Mouse (Mus musculus) liver, adult 2 months (tissue): ENCODE data around the gene Cxcr5. TPM values are rescaled to one million over a fixed set of nuclear protein-coding genes. Genes with fewer than 3 reads are reported as not detected.
A peak's percentile ranks its signal among the peaks of the same experiment; 100 is the strongest.

Experiments used
- DNase-seq: peaks from one replicate; pipeline ENCODE4 v3.0.0-alpha.2; 2011; ENCODE audit warnings: low read depth, low spot score; ENCODE audit errors: extremely low read depth
- H3K27ac ChIP-seq: fragments of 200-500 bp; replicated peaks from 2 replicates; pipeline ENCODE4 v1.5.1; 2012; ENCODE audit warnings: low read depth, mild to moderate bottlenecking, control low read depth, inconsistent platforms, low read length; ENCODE audit not compliant: insufficient read depth
- H3K27me3 ChIP-seq: fragments of 200-500 bp; 2 replicates; pipeline ENCODE4 v1.6.1; 2012; ENCODE audit warnings: mild to moderate bottlenecking, moderate library complexity, low read length, inconsistent platforms; ENCODE audit not compliant: control insufficient read depth, insufficient read depth
- H3K36me3 ChIP-seq: fragments of 200-500 bp; 2 replicates; pipeline ENCODE4 v1.6.1; 2012; ENCODE audit warnings: low read length, inconsistent platforms; ENCODE audit not compliant: control insufficient read depth, insufficient read depth
- H3K4me1 ChIP-seq: fragments of 200-500 bp; 2 replicates; pipeline ENCODE4 v1.6.1; 2011; ENCODE audit warnings: low read length; ENCODE audit not compliant: control insufficient read depth, insufficient read depth
- H3K4me3 ChIP-seq: fragments of 200-500 bp; 2 replicates; pipeline ENCODE4 v1.5.1; 2011; ENCODE audit warnings: low read depth, mild to moderate bottlenecking, control low read depth, low read length, moderate library complexity; ENCODE audit not compliant: insufficient read depth
- H3K79me2 ChIP-seq: fragments of 200-500 bp; 2 replicates; pipeline ENCODE4 v1.6.1; 2012; ENCODE audit warnings: inconsistent platforms, mild to moderate bottlenecking, low read length, moderate library complexity; ENCODE audit not compliant: control insufficient read depth, insufficient read depth
- H3K9ac ChIP-seq: fragments of 200-500 bp; 2 replicates; pipeline ENCODE4 v1.6.1; 2012; ENCODE audit warnings: low read depth, mild to moderate bottlenecking, control low read depth, inconsistent platforms, low read length
- CTCF ChIP-seq: fragments of 200-500 bp; IDR thresholded peaks from 2 replicates; pipeline ENCODE4 v1.5.1; 2011; ENCODE audit warnings: low read depth, low read length, control low read depth
- POLR2A ChIP-seq: fragments of 200-500 bp; IDR thresholded peaks from 2 replicates; pipeline ENCODE4 v1.6.1; 2011; ENCODE audit warnings: low read length, control low read depth; ENCODE audit not compliant: insufficient read depth; ENCODE audit errors: extremely low read depth
- WGBS: fragments of 180-500 bp; shearing (Covaris S2); methylation state at CpG from one replicate; pipeline ENCODE4 v1.1.7; 2018; 5-methylcytosine and 5-hydroxymethylcytosine counted together
- polyA plus RNA-seq: library from polyadenylated mRNA; depleted of rRNA; stranded (reverse); fragments of >200 nt; gene quantifications from 2 replicates; pipeline ENCODE4 v1.2.3, GENCODE M21; 2012
- total RNA-seq: library from RNA; depleted of rRNA; stranded (reverse); fragments of >200 nt; gene quantifications from 2 replicates; pipeline ENCODE4 v1.2.3, GENCODE M21; 2014

Gene Cxcr5
- total and polyA plus RNA-seq, 2 experiments, result 0.18 to 1.4 TPM

GRCm38 (mm10) chr9:44495810-44496344 lies 65.8 kb downstream of the Cxcr5 start:
- TF ChIP-seq POLR2A (no peak), CTCF (no peak)
- no peak for DNase-seq
- H3K79me2 ChIP-seq, result peaks cover 47% of the 10 kb centered on the region
- H3K27ac ChIP-seq, result no peak overlapping the region
- H3K4me3 ChIP-seq, result no peak overlapping the region
- H3K36me3 ChIP-seq, result no peaks in the 10 kb centered on the region
- peaks cover 42% of the 10 kb centered on the region for H3K4me1 ChIP-seq
- no peak overlapping the region for H3K9ac ChIP-seq
- whole genome bisulfite sequencing, result 78% methylated on average over 10 of the region's 10 CpGs
- H3K27me3 ChIP-seq, result no peaks in the 10 kb centered on the region

GRCm38 (mm10) chr9:44494863-44495809 lies 66.5 kb downstream of the Cxcr5 start:
- Histone ChIP-seq H3K9ac (0 out of 2 replicates have a peak overlapping the region, but pooled peaks have one; percentile 4), H3K4me3 (no peak overlapping the region), H3K27ac (peak overlapping the region; percentile 13; the same call in 1 of the 2 replicates), H3K36me3 (no peaks in the 10 kb centered on the region), H3K27me3 (no peaks in the 10 kb centered on the region), H3K79me2 (peaks cover 47% of the 10 kb centered on the region), H3K4me1 (peaks cover 44% of the 10 kb centered on the region)
- TF ChIP-seq CTCF (no peak), POLR2A (no peak)
- DNase-seq, result no peak
- 39% methylated on average over 9 of the region's 9 CpGs for WGBS

GRCm38 (mm10) chr9:44494261-44494862 lies 67.3 kb downstream of the Cxcr5 start:
- Histone ChIP-seq H3K4me1 (peaks cover 50% of the 10 kb centered on the region), H3K9ac (peak overlapping the region; percentile 31), H3K27ac (0 out of 2 replicates have a peak overlapping the region, but pooled peaks have one; percentile 13), H3K36me3 (no peaks in the 10 kb centered on the region), H3K27me3 (no peaks in the 10 kb centered on the region), H3K79me2 (peaks cover 47% of the 10 kb centered on the region), H3K4me3 (no peak overlapping the region)
- no peak for DNase-seq
- TF ChIP-seq CTCF, result no peak
- TF ChIP-seq POLR2A, result no peak
- 32% methylated on average over 11 of the region's 11 CpGs for whole genome bisulfite sequencing

- H3K4me3 ChIP-seq, result no peak overlapping the region
- peaks cover 50% of the 10 kb centered on the region for H3K4me1 ChIP-seq
- no peaks in the 10 kb centered on the region for H3K36me3 ChIP-seq
- H3K27me3 ChIP-seq, result no peaks in the 10 kb centered on the region
- no peak for DNase-seq
- no peak overlapping the region for H3K9ac ChIP-seq
- H3K27ac ChIP-seq, result no peak overlapping the region
- WGBS, result 80% methylated on average over 17 of the region's 17 CpGs
- H3K79me2 ChIP-seq, result peaks cover 47% of the 10 kb centered on the region
- TF ChIP-seq CTCF, result no peak
- no peak for TF ChIP-seq POLR2A
Measured at GRCm38 (mm10) chr9:44492631-44493461, 68.8 kb downstream of the Cxcr5 start.

- TF ChIP-seq POLR2A (no peak), CTCF (no peak)
- Histone ChIP-seq H3K27ac (peak overlapping the region; percentile 93), H3K4me1 (peaks cover 37% of the 10 kb centered on the region), H3K79me2 (peaks cover 41% of the 10 kb centered on the region), H3K27me3 (no peaks in the 10 kb centered on the region), H3K9ac (no peak overlapping the region), H3K36me3 (no peaks in the 10 kb centered on the region), H3K4me3 (no peak overlapping the region)
- DNase-seq, result no peak
- 63% methylated on average over 10 of the region's 10 CpGs for WGBS
Measured at GRCm38 (mm10) chr9:44491351-44491750, 70.3 kb downstream of the Cxcr5 start.
